Mouse (Mus musculus) lung, embryonic 16.5 days (tissue): Measurements from ENCODE around the gene Foxn3. TPM values are rescaled to one million over a fixed set of nuclear protein-coding genes. Genes with fewer than 3 reads are reported as not detected.
A peak's percentile ranks its signal among the peaks of the same experiment; 100 is the strongest.

ENCODE experiments used
- ATAC-seq: fragments of 200-750 bp; cut with Nextera tagmentation; 2 replicates; pipeline ENCODE4 v1.8.0; 2017; ENCODE audit warnings: low read depth, mild to moderate bottlenecking, moderate library complexity
- H3K27ac ChIP-seq: fragments of 300-500 bp; sonication (generic); 2 replicates; pipeline ENCODE4 v1.5.1; 2014; ENCODE audit warnings: mild to moderate bottlenecking, control low read depth, low read length
- H3K27me3 ChIP-seq: fragments of 300-500 bp; sonication (generic); 2 replicates; pipeline ENCODE4 v1.6.1; 2014; ENCODE audit warnings: low read depth, low read length, mixed read lengths; ENCODE audit not compliant: control insufficient read depth, insufficient read depth
- H3K36me3 ChIP-seq: fragments of 300-500 bp; sonication (generic); 2 replicates; pipeline ENCODE4 v1.6.1; 2014; ENCODE audit warnings: low read length; ENCODE audit not compliant: control insufficient read depth, insufficient read depth
- H3K4me1 ChIP-seq: fragments of 300-500 bp; sonication (generic); replicated peaks from 2 replicates; pipeline ENCODE4 v1.6.1; 2014; ENCODE audit warnings: low read length, mixed read lengths; ENCODE audit not compliant: control insufficient read depth, insufficient read depth
- H3K4me2 ChIP-seq: fragments of 300-500 bp; sonication (generic); 2 replicates; pipeline ENCODE4 v1.6.1; 2014; ENCODE audit warnings: low read depth, low read length, control low read depth
- H3K4me3 ChIP-seq: fragments of 300-500 bp; sonication (generic); 2 replicates; pipeline ENCODE4 v1.5.1; 2014; ENCODE audit warnings: mild to moderate bottlenecking, low read length, control low read depth
- H3K9ac ChIP-seq: fragments of 300-500 bp; sonication (generic); 2 replicates; pipeline ENCODE4 v1.6.1; 2014; ENCODE audit warnings: low read length, control low read depth
- H3K9me3 ChIP-seq: fragments of 300-500 bp; sonication (generic); 2 replicates; pipeline ENCODE4 v1.6.1; 2016; ENCODE audit warnings: low read length; ENCODE audit not compliant: control insufficient read depth
- WGBS: fragments of 180-500 bp; shearing (Covaris S2); extraction: QIAGEN DNeasy Blood & Tissue Kit; methylation state at CpG from one replicate; pipeline ENCODE4 v1.1.7; 2014; 5-methylcytosine and 5-hydroxymethylcytosine counted together
- polyA plus RNA-seq: library from polyadenylated mRNA; unstranded; fragments of >200 nt; fragmentation: Nextera tagmentation; extraction: Ambion mirVana; gene quantifications from 2 replicates; pipeline ENCODE4 v1.2.1, GENCODE M21; 2015

Foxn3 gene
- polyA plus RNA-seq, 1 experiment from 2014 or later: 60.8 TPM

DNA sequence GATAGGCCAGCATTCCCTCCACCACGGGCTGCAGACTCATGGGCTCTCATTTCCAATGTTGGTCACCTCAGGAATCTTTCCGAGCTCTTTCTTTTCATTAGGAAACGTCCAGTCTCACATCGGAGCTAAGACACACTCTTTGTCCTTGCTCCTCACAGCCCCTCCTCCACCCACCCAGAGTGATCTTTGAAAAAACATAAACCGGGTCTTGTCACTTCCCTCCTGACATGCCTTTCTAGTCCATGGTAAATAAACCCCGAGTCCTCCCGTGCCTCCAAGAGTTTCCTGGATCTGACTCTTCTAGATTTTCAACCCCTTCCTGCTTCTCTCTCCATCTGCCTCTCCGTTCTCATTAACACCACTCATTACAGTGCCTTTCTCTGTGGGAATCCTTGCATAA is 38.0 kb upstream of the Foxn3 start:
- Histone ChIP-seq H3K27me3 (no peaks in the 10 kb centered on the region), H3K4me2 (no peak overlapping the region), H3K9me3 (no peaks in the 10 kb centered on the region), H3K36me3 (no peaks in the 10 kb centered on the region), H3K27ac (0 out of 2 replicates have a peak overlapping the region, but pooled peaks have one; percentile 14), H3K4me1 (no peaks in the 10 kb centered on the region), H3K4me3 (no peak overlapping the region), H3K9ac (no peak overlapping the region)
- ATAC-seq: no peak
- WGBS: 29% methylated on average over 8 of the region's 8 CpGs

DNA sequence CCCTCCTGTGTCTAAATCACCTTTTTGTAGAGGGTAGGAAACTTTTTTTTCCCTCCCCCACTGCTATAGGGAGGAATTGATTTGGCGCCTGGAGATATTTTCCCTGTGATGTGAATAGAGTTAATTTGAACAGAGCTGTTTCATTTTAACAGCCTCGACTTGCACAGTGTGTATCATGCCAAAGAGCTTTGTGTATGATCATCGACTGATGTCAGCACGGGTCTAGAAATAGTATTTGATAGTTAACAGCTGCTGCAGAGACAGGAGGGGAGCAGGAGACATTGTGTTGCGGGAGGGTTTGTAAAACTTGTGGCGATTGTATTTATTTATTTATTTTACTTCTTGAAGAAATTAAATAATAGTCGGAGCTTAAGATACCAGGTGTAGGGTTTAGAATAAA is 36.2 kb upstream of the Foxn3 start:
- Histone ChIP-seq H3K27ac (no peak overlapping the region), H3K4me2 (no peak overlapping the region), H3K9ac (no peak overlapping the region), H3K4me3 (no peak overlapping the region), H3K27me3 (no peaks in the 10 kb centered on the region), H3K36me3 (no peaks in the 10 kb centered on the region), H3K4me1 (no peaks in the 10 kb centered on the region), H3K9me3 (no peaks in the 10 kb centered on the region)
- peak; percentile 67; the same call in 1 of the 2 replicates for ATAC-seq
- 44% methylated on average over 7 of the region's 7 CpGs for WGBS

DNA sequence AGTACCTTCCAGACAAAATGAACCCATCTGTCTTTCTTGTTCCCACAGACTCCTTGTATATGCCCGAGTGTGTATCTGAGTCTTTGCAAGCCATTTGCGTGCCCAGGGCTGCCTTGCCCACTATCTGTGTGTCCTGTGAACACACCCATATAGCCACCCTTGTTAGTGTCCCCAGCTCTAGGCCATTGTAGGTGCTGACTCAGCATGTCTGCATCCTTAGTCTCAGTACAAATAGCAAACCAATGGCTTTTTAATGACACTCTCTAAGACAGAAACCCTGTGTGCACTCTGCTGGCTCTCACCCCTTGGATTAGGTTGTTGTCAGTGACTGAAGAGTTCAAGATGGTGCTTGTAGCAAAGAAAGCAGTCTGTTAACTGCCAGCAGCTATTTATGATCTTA is 33.0 kb upstream of the Foxn3 start:
- Histone ChIP-seq H3K4me2 (no peak overlapping the region), H3K36me3 (no peaks in the 10 kb centered on the region), H3K4me1 (no peaks in the 10 kb centered on the region), H3K27me3 (no peaks in the 10 kb centered on the region), H3K9me3 (no peaks in the 10 kb centered on the region), H3K27ac (no peak overlapping the region), H3K9ac (no peak overlapping the region), H3K4me3 (no peak overlapping the region)
- 89% methylated on average over 2 of the region's 2 CpGs for WGBS
- no peak for ATAC-seq

DNA sequence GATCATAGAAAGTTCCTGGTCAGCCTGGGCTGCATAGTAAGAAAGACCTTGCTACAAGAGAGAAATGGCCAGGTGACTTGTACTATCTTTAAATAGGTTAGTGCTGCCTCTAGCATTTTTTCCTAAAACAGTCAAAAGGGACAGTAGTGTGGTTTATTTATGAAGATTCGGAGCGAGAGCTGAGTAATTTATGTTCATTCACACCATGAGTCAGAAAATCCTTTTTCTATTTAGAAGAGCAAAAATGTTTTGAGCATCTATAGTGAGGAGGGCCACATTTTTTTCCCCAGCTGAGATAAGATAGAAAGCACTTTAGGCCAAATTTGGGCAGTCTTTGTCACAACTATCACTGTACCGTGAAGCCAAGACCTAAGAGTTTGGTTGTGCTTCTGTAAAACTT is 24.0 kb upstream of the Foxn3 start:
- Histone ChIP-seq H3K4me3 (no peak overlapping the region), H3K9me3 (no peaks in the 10 kb centered on the region), H3K4me2 (no peak overlapping the region), H3K4me1 (no peaks in the 10 kb centered on the region), H3K9ac (no peak overlapping the region), H3K27ac (no peak overlapping the region), H3K36me3 (no peaks in the 10 kb centered on the region), H3K27me3 (no peaks in the 10 kb centered on the region)
- ATAC-seq: no peak
- WGBS: 68% methylated on average over 3 of the region's 3 CpGs

DNA sequence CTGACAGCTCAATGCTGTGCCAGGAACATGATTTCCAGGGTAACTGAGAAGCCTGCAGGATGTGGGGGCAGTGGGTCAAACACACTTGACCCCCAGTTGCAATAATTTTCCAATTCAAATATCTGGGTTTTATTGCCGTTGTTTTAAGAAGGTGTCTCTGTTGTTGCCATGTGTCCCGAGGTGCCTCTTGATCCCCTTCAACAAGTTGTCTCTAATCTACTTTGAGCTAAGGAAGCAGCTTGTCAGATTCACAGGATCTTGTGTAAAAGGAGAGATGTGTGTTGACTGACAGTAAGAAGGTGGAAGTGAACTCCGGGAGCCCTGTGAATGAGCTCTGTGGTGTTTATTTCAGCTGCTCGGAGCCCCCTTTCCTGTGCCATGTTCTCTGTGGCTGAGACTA is 16.6 kb upstream of the Foxn3 start:
- no peaks in the 10 kb centered on the region for H3K27me3 ChIP-seq
- H3K9ac ChIP-seq: no peak overlapping the region
- ATAC-seq: no peak
- H3K36me3 ChIP-seq: no peaks in the 10 kb centered on the region
- no peak overlapping the region for H3K4me2 ChIP-seq
- no peaks in the 10 kb centered on the region for H3K4me1 ChIP-seq
- no peak overlapping the region for H3K4me3 ChIP-seq
- H3K27ac ChIP-seq: no peak overlapping the region
- no peaks in the 10 kb centered on the region for H3K9me3 ChIP-seq
- WGBS: 24% methylated on average over 4 of the region's 4 CpGs

DNA sequence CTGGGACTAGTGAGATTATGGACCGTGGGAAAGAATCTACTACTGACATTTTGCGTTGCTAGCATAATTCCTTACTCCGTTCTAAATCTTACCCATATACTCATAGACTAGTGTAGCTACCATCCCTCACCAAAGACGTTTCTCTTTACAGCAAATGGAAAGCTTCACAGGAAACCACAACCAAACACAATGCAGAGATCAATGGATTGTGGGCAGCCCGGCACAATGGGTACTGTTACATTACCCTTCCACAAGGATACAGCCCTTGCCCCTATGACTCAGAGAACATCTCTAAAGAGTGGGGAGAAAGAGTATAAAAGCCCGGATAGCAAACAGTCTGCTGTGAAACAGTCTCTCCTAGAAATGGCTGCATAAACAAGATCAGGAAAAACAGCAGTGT is 13.3 kb upstream of the Foxn3 start:
- Histone ChIP-seq H3K4me3 (no peak overlapping the region), H3K9ac (no peak overlapping the region), H3K4me2 (no peak overlapping the region), H3K36me3 (no peaks in the 10 kb centered on the region), H3K9me3 (no peaks in the 10 kb centered on the region), H3K27ac (no peak overlapping the region), H3K27me3 (no peaks in the 10 kb centered on the region), H3K4me1 (no peaks in the 10 kb centered on the region; the same call in 1 of the 2 replicates)
- no peak for ATAC-seq
- WGBS: 62% methylated on average over 6 of the region's 6 CpGs

DNA sequence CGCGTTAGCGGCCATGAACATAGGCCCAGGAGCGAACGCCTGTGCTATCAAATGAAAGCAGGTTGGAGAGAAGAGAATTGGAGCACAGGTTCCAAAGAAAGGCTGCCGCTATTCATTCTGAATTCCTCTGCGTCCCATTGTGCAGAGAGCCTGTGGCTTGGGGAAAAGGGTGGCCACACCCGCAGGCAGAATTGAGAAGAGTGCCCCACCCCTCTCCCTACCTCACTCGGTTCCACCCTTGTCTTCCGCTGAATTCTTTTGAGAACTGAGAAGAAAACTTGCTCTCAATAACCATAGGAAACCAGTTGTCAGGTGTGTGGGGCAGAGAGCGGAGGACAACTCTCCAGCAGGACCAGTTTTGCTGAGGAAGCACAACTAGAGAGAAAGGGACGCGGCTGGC is 10.9 kb upstream of the Foxn3 start:
- Histone ChIP-seq H3K4me2 (peak overlapping the region; percentile 16; the same call in 1 of the 2 replicates), H3K9ac (no peak overlapping the region), H3K36me3 (no peaks in the 10 kb centered on the region), H3K4me3 (no peak overlapping the region), H3K4me1 (peaks cover 9% of the 10 kb centered on the region), H3K9me3 (no peaks in the 10 kb centered on the region), H3K27ac (no peak overlapping the region), H3K27me3 (no peaks in the 10 kb centered on the region)
- 50% methylated on average over 13 of the region's 13 CpGs for WGBS
- ATAC-seq: 0 out of 2 replicates have a peak, but pooled peaks have one; percentile 55

DNA sequence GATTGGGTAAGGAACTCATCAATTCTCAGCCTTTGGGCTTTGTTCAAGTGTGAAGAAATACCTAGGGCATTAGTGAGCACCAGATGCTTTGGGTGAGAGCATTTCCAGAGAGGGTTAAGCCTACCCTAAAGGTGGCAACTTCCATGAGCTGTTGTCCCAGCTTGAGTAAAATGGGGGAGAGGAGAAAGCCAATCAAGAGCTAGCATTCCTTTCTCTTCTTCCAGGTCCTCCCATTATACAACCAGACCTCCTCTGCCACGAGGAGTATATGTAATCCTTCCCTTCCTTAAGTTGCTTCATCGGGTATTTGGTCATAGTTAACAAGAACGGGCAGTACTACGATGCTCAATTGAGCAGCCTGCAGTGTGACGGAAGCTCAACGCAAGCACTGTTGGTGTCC is 9.7 kb upstream of the Foxn3 start:
- Histone ChIP-seq H3K4me2 (no peak overlapping the region), H3K9me3 (no peaks in the 10 kb centered on the region), H3K27me3 (no peaks in the 10 kb centered on the region), H3K4me3 (no peak overlapping the region), H3K36me3 (no peaks in the 10 kb centered on the region), H3K4me1 (peaks cover 9% of the 10 kb centered on the region), H3K9ac (no peak overlapping the region), H3K27ac (no peak overlapping the region)
- ATAC-seq: no peak
- WGBS: 90% methylated on average over 6 of the region's 6 CpGs

DNA sequence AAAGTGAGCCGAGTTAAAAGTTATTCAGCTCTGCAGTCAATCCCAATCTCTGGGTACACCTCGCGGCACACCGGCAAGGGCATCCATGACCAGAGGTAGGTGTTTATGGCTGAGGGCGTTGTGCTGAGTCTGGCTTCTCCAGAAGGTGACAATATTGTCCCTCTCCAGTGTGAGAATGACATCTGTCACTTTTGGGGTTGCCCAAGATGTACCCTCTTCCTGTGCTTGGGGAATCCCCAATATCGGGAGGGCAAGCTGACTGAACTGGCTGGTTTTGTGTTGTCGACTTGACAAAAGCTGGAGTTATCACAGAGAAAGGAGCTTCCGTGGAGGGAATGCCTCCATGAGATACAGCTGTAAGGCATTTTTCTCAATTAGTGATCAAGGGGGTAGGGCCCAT is 8.6 kb upstream of the Foxn3 start:
- H3K27ac ChIP-seq: no peak overlapping the region
- WGBS: 92% methylated on average over 8 of the region's 8 CpGs
- ATAC-seq: no peak

More for the DNA sequence above, 8.6 kb upstream of the Foxn3 start:
- peaks cover 9% of the 10 kb centered on the region for H3K4me1 ChIP-seq
- H3K36me3 ChIP-seq: no peaks in the 10 kb centered on the region
- no peak overlapping the region for H3K4me2 ChIP-seq
- no peaks in the 10 kb centered on the region for H3K9me3 ChIP-seq
- H3K4me3 ChIP-seq: no peak overlapping the region
- H3K27me3 ChIP-seq: no peaks in the 10 kb centered on the region
- no peak overlapping the region for H3K9ac ChIP-seq
